Mouse (Mus musculus) 416B (cell line): ENCODE measurements at regions not wholly inside any gene's neighbourhood (a gene's known extent, or its start where the extent isn't known, plus 50 kb on each side); places are given as distances from the start of the nearest gene placed in this dataset.
A peak's percentile ranks its signal among the peaks of the same experiment; 100 is the strongest.
"Not testable (repeated sequence)": the region's sequence is repeated elsewhere in the genome, so short reads cannot be mapped to it uniquely, and the experiment has no call there.

Source experiments
- DNase-seq: peaks from one replicate; pipeline ENCODE4 v3.0.0; 2011; ENCODE audit warnings: low read depth

GRCm38 (mm10) chr7:116680523-116680922 lies 176.4 kb downstream of the Nucb2 start:
- no peak for DNase-seq

- no peak for DNase-seq
These were observed 177.1 kb downstream of the Nucb2 start for GRCm38 (mm10) chr7:116681268-116681667.

GRCm38 (mm10) chr7:116700409-116700808 lies 196.2 kb downstream of the Nucb2 start:
- DNase-seq: no peak

GRCm38 (mm10) chr7:116701466-116702342 lies 197.5 kb downstream of the Nucb2 start:
- peak; percentile 32 for DNase-seq

GRCm38 (mm10) chr7:116702596-116702995 lies 198.4 kb downstream of the Nucb2 start:
- no peak for DNase-seq

GRCm38 (mm10) chr7:116711541-116711940 lies 207.4 kb downstream of the Nucb2 start:
- DNase-seq: no peak

- no peak for DNase-seq
These were observed 209.0 kb downstream of the Nucb2 start for GRCm38 (mm10) chr7:116713200-116713599.

DNA sequence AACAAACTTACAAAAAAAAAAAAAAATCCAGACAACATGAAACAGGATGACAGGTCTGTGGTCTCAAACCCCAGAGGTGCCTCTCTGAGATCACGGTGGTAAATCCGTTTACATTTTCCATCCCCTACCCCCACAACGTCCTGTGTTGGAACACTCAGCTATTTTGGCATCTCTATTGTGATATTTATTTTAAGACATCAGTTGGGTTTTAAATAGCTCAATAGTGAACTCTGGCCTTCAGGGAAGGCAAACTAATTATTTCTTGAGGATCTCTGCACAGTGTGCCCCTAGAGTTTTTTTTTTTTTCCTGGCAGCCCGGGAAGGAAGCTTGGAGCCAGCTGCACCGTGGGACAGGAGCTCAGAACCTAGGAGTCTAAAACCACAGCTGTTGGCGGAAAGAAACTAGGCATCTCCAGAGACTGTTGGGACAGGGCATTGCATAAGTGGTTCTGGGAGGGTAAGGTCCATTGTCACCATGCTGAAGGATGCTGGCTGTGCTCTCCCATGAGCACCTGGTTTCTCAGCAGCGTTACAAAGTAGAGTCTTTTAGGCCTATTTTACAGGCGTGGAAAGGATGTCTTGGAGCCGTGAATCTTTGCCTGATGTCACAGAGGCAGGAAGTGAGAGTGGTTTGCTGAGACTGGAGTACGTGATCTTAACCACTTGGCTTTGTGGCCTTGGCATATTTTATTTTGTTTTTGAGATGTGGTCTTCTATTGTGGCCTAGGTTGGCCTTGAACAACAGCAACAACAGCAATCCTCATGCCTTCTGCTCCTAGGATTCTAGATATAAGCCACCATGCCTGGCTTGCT lies 211.3 kb downstream of the Nucb2 start:
- no peak for DNase-seq

DNA sequence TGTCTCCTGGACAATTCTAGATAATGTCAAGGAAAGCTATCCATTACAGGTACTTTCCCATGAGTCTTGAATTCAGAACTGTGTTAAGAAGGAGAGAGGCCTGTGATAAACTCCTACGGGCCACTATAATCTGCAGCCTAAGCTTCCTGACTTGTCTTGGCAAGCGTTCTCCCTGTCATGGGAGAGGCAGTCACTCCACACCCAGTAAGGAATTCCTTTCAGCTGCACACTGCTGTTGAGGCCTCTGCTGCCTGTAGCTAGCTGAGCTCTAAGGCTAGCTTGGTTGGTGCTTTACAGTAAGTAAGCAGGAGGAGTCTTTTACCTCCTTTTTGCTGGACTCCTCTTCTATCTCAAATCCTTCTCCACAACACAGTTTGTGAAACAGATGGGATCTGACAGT lies 224.2 kb downstream of the Nucb2 start:
- no peak for DNase-seq

DNA sequence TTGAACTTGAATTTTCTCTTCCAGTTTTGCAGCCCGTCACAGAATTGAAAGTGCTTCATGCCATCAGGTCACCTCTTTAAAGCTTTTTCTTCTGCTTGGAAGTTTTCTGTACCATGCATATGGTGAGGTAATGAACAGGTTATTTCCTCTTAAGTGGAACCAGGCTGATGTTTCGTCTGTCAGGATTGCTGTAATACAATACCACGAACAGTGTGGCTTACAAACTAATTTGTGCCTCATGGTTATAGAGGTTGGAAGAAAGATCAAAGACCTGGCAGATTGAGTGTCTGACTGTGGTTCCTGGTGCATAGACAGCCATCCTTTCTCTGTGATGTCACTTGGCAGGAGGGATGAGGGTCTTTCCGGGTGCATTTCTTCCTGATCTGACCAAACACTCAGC lies 225.6 kb downstream of the Nucb2 start:
- no peak for DNase-seq

- DNase-seq: no peak
These were observed 231.5 kb downstream of the Nucb2 start for GRCm38 (mm10) chr7:116735676-116736075.

GRCm38 (mm10) chr7:116736333-116736732 lies 232.2 kb downstream of the Nucb2 start:
- no peak for DNase-seq

DNA sequence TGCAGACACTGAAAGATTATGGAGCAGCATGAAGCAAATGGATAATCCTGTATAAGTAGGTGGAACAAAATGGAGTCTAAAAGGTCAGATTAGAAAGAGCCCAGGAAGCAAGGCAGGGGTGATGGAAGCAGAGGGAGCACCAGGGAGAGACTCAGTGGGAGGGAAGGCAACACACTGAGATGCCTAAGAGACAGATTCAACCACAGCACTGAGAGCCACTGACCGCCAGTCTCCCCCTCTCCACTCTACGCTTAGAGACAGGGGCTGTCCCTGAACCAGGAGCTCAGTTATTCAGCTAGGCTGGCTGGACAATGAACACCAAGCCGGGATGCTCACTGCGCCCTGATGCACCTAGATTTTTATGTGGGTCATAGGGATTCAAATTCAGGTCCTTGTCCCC lies 233.8 kb downstream of the Nucb2 start:
- no peak for DNase-seq

DNA sequence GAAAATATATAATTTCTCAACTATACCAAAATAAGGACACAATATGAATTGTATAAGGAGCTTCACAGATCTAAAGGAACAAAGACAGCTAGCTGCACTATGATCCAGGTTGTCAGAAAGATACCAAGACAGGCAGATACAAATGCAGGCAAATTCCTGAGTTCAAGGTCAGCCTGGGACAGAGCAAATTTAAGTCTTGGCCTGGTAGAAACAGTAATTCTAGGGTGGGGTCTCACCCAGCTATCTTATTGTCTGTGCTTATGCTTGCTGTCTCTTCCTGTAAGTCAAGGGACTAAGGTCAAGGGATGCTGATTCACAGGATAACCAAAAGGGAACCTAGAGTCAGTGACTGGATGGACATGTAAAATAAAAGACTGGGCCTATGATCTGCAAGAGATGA lies 250.4 kb downstream of the Nucb2 start:
- no peak for DNase-seq

DNA sequence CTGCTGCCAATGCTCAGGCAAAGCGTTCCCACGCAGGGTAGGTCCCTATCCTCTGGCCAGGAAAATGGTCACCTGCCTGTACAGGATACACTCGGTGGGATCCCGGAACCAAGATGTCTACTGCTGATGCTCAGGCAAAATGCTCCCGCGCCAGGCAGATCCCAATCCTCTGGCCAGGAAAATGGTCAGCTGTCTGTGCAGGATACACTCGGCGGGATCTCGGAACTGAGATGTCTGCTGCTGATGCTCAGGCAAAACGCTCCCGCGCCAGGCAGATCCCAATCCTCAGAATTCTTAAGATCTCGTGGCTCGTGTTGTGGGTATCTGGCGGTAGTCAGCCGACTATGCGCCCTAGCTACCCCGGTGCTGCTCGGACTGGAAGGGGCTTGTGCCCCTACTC lies 288.0 kb downstream of the Nucb2 start:
- not testable (repeated sequence) for DNase-seq

DNA sequence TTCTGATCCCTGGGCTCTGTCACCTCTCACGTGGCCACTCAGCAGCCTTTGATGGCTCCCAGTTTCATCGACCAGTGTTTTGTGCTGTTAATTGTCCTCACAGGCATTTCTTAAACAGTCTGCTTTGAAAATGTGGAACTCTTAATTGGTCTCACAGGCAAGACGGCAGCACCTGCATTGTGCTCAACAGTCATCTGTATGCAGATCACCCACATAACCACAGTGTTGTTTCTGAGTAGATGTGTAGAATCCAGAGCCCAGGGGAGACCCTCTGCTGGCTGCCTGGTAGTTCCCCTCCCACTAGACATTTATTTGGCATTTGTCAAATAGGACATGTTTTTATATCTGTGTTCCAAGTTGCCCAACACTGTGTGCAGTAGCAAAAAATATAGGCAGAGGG lies 304.3 kb downstream of the Nucb2 start:
- DNase-seq: no peak

- DNase-seq: no peak
These were observed 312.3 kb downstream of the Nucb2 start for GRCm38 (mm10) chr7:116816494-116816893.

- no peak for DNase-seq
These were observed 313.8 kb downstream of the Nucb2 start for GRCm38 (mm10) chr7:116817991-116818390.

- DNase-seq: no peak
These were observed 316.4 kb downstream of the Nucb2 start for GRCm38 (mm10) chr7:116820613-116821012.

- no peak for DNase-seq
These were observed 338.7 kb downstream of the Nucb2 start for GRCm38 (mm10) chr7:116842894-116843293.

DNA sequence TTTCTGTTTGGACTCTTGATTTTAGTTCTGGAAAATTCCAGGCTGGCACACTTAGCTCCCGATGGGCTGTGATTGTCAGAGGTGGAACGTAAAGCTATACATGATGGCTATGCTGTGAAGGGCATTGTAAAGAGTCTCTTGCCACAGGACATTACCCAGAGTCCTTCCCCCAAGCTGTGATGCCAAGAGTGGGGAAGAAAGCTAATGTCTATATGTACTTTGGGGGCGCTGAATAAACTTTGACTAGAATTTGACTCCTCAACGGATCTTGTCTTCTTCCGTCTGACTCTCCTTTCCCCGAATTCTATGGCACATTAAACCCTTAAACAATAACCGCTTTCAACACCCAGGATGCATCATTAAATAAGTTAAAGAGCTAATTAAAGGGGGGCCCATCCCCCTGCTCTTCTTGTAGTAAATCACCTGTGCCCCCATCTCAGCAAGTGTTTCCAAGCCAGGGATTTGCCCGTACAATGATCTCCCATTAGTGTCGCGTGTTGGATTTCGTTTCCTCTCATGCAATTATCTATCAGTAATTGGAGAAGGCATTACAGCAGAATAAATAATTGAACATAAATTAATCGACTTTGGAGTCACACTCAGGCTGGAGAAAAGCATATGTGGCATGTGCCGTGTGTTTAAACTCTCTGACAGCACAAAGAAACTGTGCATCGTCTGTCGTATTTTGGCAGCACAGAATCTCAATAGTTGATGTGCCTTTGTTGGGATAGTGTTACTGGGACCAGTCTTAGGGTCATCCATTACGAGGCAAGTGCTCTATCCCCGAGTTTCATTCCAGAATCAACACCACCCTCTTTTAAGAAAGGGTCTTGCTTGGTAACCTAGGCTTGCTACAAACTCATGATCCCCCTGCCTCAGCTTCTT lies 343.9 kb downstream of the Nucb2 start:
- DNase-seq: no peak

DNA sequence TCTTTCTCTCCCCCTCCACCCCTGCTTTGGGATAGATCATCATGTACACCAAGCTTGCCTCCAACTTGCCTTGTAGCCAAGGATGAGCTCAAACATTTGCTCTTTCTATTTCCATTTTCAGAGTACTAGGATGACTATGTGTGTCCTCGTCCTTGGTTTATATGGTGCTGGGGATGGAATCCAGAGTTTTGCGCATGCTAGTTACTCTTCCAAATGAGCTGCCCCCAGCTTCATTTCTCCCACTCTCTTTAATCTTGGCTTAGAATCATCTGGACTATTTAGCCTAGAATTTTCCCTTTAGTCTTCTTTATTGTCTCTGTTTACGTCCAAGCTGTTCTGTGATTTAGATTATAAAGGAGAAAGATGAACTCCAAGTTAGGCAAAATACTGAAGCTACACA lies 349.2 kb downstream of the Nucb2 start:
- no peak for DNase-seq
